Mouse (Mus musculus): ENCODE results near the gene Cenph.
"Not testable (repeated sequence)": the region's sequence is repeated elsewhere in the genome, so short reads cannot be mapped to it uniquely, and the experiment has no call there.

The Cenph gene

GRCm38 (mm10) chr13:100775252-100776055, at the start of gene Cenph:
TSS of gene Cenph (minus strand) at chr13:100775899.
- DNase-seq (ENCODE audit: extremely low spot score, low spot score), result peak; percentile 89

- DNase-seq (ENCODE audit: extremely low spot score, low spot score), result no peak
Observed at GRCm38 (mm10) chr13:100824916-100825315, 49.2 kb upstream of the Cenph start.

GRCm38 (mm10) chr13:100824306-100824705, 48.6 kb upstream of the Cenph start:
- no peak for DNase-seq (ENCODE audit: extremely low spot score, low spot score)

GRCm38 (mm10) chr13:100823863-100824262, 48.2 kb upstream of the Cenph start:
- no peak for DNase-seq (ENCODE audit: extremely low spot score, low spot score)

- no peak for DNase-seq (ENCODE audit: extremely low spot score, low spot score)
Observed at GRCm38 (mm10) chr13:100814451-100814850, 38.8 kb upstream of the Cenph start.

GRCm38 (mm10) chr13:100805776-100806175, 30.1 kb upstream of the Cenph start:
- no peak for DNase-seq (ENCODE audit: extremely low spot score, low spot score)

- DNase-seq (ENCODE audit: extremely low spot score, low spot score), result no peak
Observed at GRCm38 (mm10) chr13:100797171-100797570, 21.5 kb upstream of the Cenph start.

- no peak for DNase-seq (ENCODE audit: extremely low spot score, low spot score)
Observed at GRCm38 (mm10) chr13:100789083-100789482, 13.4 kb upstream of the Cenph start.

- DNase-seq (ENCODE audit: extremely low spot score, low spot score), result not testable (repeated sequence)
Observed at GRCm38 (mm10) chr13:100788057-100788456, 12.4 kb upstream of the Cenph start.

GRCm38 (mm10) chr13:100787316-100788010, 11.8 kb upstream of the Cenph start:
- DNase-seq (ENCODE audit: extremely low spot score, low spot score), result no peak

GRCm38 (mm10) chr13:100786414-100786867, 10.7 kb upstream of the Cenph start, which contains the start of gene Ccnb1:
TSS of gene Ccnb1 (minus strand) at chr13:100786570.
- DNase-seq (ENCODE audit: extremely low spot score, low spot score), result peak; percentile 96

GRCm38 (mm10) chr13:100785806-100786413, 10.2 kb upstream of the Cenph start:
- DNase-seq (ENCODE audit: extremely low spot score, low spot score), result peak; percentile 36

- DNase-seq (ENCODE audit: extremely low spot score, low spot score), result no peak
Observed at GRCm38 (mm10) chr13:100777491-100777890, 1.8 kb upstream of the Cenph start.

GRCm38 (mm10) chr13:100776710-100777109, 1.0 kb upstream of the Cenph start:
- DNase-seq (ENCODE audit: extremely low spot score, low spot score), result no peak

- no peak for DNase-seq (ENCODE audit: extremely low spot score, low spot score)
Observed at GRCm38 (mm10) chr13:100776056-100776419, 339 bp upstream of the Cenph start.

GRCm38 (mm10) chr13:100774704-100775103, 995 bp downstream of the Cenph start:
- DNase-seq (ENCODE audit: extremely low spot score, low spot score), result no peak

- DNase-seq (ENCODE audit: extremely low spot score, low spot score), result no peak
Observed at GRCm38 (mm10) chr13:100755329-100755728, 20.4 kb downstream of the Cenph start.

GRCm38 (mm10) chr13:100754186-100754585, 21.5 kb downstream of the Cenph start:
- DNase-seq (ENCODE audit: extremely low spot score, low spot score), result no peak

- DNase-seq (ENCODE audit: extremely low spot score, low spot score), result no peak
Observed at GRCm38 (mm10) chr13:100753011-100753410, 22.7 kb downstream of the Cenph start.

GRCm38 (mm10) chr13:100752529-100752928, 23.2 kb downstream of the Cenph start:
- DNase-seq (ENCODE audit: extremely low spot score, low spot score), result no peak

GRCm38 (mm10) chr13:100751402-100751801, 24.3 kb downstream of the Cenph start:
- no peak for DNase-seq (ENCODE audit: extremely low spot score, low spot score)

GRCm38 (mm10) chr13:100750799-100751198, 24.9 kb downstream of the Cenph start:
- no peak for DNase-seq (ENCODE audit: extremely low spot score, low spot score)

Measured in neural tube, embryonic 10.5 days (tissue).